Mouse (Mus musculus) limb, embryonic 12.5 days (tissue): ENCODE results near the gene Tmem100. TPM values are rescaled to one million over a fixed set of nuclear protein-coding genes. Genes with fewer than 3 reads are reported as not detected.

Experiments
- ATAC-seq: fragments of 200-750 bp; cut with Nextera tagmentation; 2 replicates; pipeline ENCODE4 v1.8.0; 2017; ENCODE audit warnings: low read depth, moderate TSS enrichment; ENCODE audit not compliant: insufficient number of reproducible peaks, insufficient read depth, low FRiP score, low TSS enrichment
- H3K27ac ChIP-seq: fragments of 300-500 bp; sonication (generic); 2 replicates; pipeline ENCODE4 v1.5.1; 2016; ENCODE audit warnings: mild to moderate bottlenecking, moderate library complexity
- H3K27me3 ChIP-seq: fragments of 300-500 bp; sonication (generic); 2 replicates; pipeline ENCODE4 v1.6.1; 2016; ENCODE audit warnings: mild to moderate bottlenecking, moderate library complexity
- H3K36me3 ChIP-seq: fragments of 300-500 bp; sonication (generic); 2 replicates; pipeline ENCODE4 v1.6.1; 2016; ENCODE audit warnings: mild to moderate bottlenecking, moderate library complexity
- H3K4me1 ChIP-seq: fragments of 300-500 bp; sonication (generic); replicated peaks from 2 replicates; pipeline ENCODE4 v1.6.1; 2016
- H3K4me2 ChIP-seq: fragments of 300-500 bp; sonication (generic); 2 replicates; pipeline ENCODE4 v1.6.1; 2016; ENCODE audit warnings: mild to moderate bottlenecking, moderate library complexity
- H3K4me3 ChIP-seq: fragments of 300-500 bp; sonication (generic); replicated peaks from 2 replicates; pipeline ENCODE4 v1.5.1; 2016; ENCODE audit warnings: mild to moderate bottlenecking
- H3K9ac ChIP-seq: fragments of 300-500 bp; sonication (generic); replicated peaks from 2 replicates; pipeline ENCODE4 v1.6.1; 2016; ENCODE audit warnings: mild to moderate bottlenecking, moderate library complexity
- H3K9me3 ChIP-seq: fragments of 300-500 bp; sonication (generic); 2 replicates; pipeline ENCODE4 v1.6.1; 2016; ENCODE audit warnings: mild to moderate bottlenecking, moderate library complexity
- WGBS: fragments of 180-500 bp; shearing (Covaris S2); methylation state at CpG from one replicate; pipeline ENCODE4 v1.1.7; 2016; 5-methylcytosine and 5-hydroxymethylcytosine counted together
- polyA plus RNA-seq: library from polyadenylated mRNA; unstranded; fragments of >200 nt; fragmentation: Nextera tagmentation; extraction: Ambion mirVana; gene quantifications from 2 replicates; pipeline ENCODE4 v1.2.1, GENCODE M21; 2016

Tmem100 gene
- polyA plus RNA-seq, 1 experiment from 2014 or later, result 8.4 TPM

- WGBS, result 90% methylated on average over 14 of the region's 14 CpGs
- peaks cover 7% of the 10 kb centered on the region for H3K36me3 ChIP-seq
- H3K4me3 ChIP-seq, result no peak overlapping the region
- H3K4me2 ChIP-seq, result no peak overlapping the region
- H3K4me1 ChIP-seq, result peaks cover 13% of the 10 kb centered on the region; the same call in 1 of the 2 replicates
- ATAC-seq, result no peak
- peaks cover 18% of the 10 kb centered on the region for H3K27me3 ChIP-seq
- no peak overlapping the region for H3K9ac ChIP-seq
- no peaks in the 10 kb centered on the region for H3K9me3 ChIP-seq
- no peak overlapping the region for H3K27ac ChIP-seq
Observed at GRCm38 (mm10) chr11:90035532-90035931, 5.4 kb downstream of the Tmem100 start.

DNA sequence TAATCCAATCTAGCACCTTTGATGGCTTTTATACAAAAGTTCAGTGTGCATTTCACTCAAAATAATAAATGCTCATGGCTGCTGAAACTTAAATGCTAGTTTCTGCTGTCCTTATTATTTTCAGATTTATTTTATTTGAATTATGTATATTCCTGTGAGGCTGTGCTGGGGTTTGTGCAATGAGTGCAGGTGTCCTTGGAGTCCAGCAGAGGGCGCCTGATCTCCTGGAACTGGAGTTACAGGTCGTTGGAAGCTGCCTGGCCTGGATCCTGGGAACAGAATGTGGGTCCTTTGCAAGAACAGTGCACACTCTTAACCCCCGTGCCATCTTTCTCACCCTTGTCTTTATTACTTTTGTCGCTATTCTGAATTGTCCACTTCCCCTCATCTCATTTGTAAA is 6.3 kb downstream of the Tmem100 start:
- Histone ChIP-seq H3K27me3 (peaks cover 14% of the 10 kb centered on the region), H3K36me3 (peaks cover 7% of the 10 kb centered on the region), H3K4me2 (no peak overlapping the region), H3K4me3 (no peak overlapping the region), H3K27ac (no peak overlapping the region), H3K4me1 (peaks cover 8% of the 10 kb centered on the region; the same call in 1 of the 2 replicates), H3K9ac (no peak overlapping the region), H3K9me3 (no peaks in the 10 kb centered on the region)
- WGBS, result 89% methylated on average over 4 of the region's 4 CpGs
- no peak for ATAC-seq

DNA sequence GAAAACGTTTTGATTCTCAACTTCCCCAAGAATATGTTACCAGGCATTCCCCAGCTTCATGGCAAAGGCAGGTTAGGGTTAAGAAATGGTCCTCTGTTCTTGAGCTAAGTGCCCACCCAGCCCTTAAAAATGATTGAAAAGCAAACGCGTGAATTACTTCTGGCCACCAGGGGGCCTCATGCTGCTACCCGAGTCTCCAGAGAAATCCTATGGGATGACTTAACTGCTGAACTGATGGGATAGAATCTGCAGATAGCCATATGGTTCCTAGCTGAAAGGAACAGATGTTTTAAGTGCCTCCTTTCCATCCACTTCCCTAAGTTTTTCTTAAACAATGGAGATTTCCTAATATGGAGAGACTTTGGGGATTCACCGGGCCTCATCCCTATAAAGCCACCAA is 7.9 kb downstream of the Tmem100 start:
- Histone ChIP-seq H3K9ac (no peak overlapping the region), H3K4me1 (peaks cover 4% of the 10 kb centered on the region; the same call in 1 of the 2 replicates), H3K4me3 (no peak overlapping the region), H3K27me3 (0 out of 2 replicates have a peak, but pooled peaks cover 4% of the 10 kb centered on the region), H3K36me3 (peaks cover 7% of the 10 kb centered on the region), H3K9me3 (no peaks in the 10 kb centered on the region), H3K27ac (no peak overlapping the region), H3K4me2 (no peak overlapping the region)
- ATAC-seq, result no peak
- 28% methylated on average over 5 of the region's 5 CpGs for WGBS

GRCm38 (mm10) chr11:90044459-90044858 is 14.3 kb downstream of the Tmem100 start:
- Histone ChIP-seq H3K27ac (no peak overlapping the region), H3K4me2 (no peak overlapping the region), H3K9me3 (no peaks in the 10 kb centered on the region), H3K4me1 (peaks cover 12% of the 10 kb centered on the region), H3K36me3 (no peaks in the 10 kb centered on the region), H3K27me3 (no peaks in the 10 kb centered on the region), H3K9ac (no peak overlapping the region), H3K4me3 (no peak overlapping the region)
- 80% methylated on average over 4 of the region's 4 CpGs for WGBS
- no peak for ATAC-seq

DNA sequence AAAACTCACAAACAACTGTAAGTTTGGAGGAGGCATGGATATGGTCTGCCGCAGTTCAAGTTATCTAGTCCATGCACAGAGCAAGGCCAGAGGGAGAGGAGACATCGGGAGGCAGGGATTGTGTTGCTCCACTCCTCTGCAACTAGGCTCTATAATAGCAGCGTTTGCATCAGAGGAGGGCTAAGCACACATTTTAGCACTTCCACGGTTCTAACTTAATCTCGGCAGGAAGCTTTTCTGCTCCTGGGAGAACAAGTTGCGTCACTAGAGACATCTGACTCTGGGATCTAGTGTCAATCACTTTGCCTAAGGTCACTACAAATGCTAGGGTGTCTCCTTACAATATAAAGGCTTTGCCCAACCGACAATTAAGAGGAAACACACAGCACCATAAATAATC is 16.1 kb downstream of the Tmem100 start:
- H3K4me1 ChIP-seq, result peaks cover 12% of the 10 kb centered on the region
- no peaks in the 10 kb centered on the region for H3K9me3 ChIP-seq
- H3K4me2 ChIP-seq, result no peak overlapping the region
- H3K27me3 ChIP-seq, result no peaks in the 10 kb centered on the region
- no peak overlapping the region for H3K9ac ChIP-seq
- H3K36me3 ChIP-seq, result no peaks in the 10 kb centered on the region
- ATAC-seq, result no peak
- H3K4me3 ChIP-seq, result no peak overlapping the region
- H3K27ac ChIP-seq, result no peak overlapping the region
- WGBS, result 25% methylated on average over 7 of the region's 7 CpGs

GRCm38 (mm10) chr11:90047271-90047670 is 17.1 kb downstream of the Tmem100 start:
- no peak overlapping the region for H3K4me2 ChIP-seq
- no peak overlapping the region for H3K27ac ChIP-seq
- no peaks in the 10 kb centered on the region for H3K9me3 ChIP-seq
- H3K27me3 ChIP-seq, result no peaks in the 10 kb centered on the region
- no peaks in the 10 kb centered on the region for H3K36me3 ChIP-seq
- H3K4me1 ChIP-seq, result peaks cover 12% of the 10 kb centered on the region
- H3K4me3 ChIP-seq, result no peak overlapping the region
- no peak for ATAC-seq
- H3K9ac ChIP-seq, result no peak overlapping the region
- WGBS, result 83% methylated on average over 9 of the region's 9 CpGs

- Histone ChIP-seq H3K4me1 (peaks cover 24% of the 10 kb centered on the region), H3K4me3 (no peak overlapping the region), H3K27ac (no peak overlapping the region), H3K9me3 (no peaks in the 10 kb centered on the region), H3K36me3 (no peaks in the 10 kb centered on the region), H3K27me3 (no peaks in the 10 kb centered on the region), H3K4me2 (no peak overlapping the region), H3K9ac (no peak overlapping the region)
- WGBS, result 94% methylated on average over 7 of the region's 7 CpGs
- ATAC-seq, result no peak
Observed at GRCm38 (mm10) chr11:90050016-90050415, 19.9 kb downstream of the Tmem100 start.

- 60% methylated on average over 7 of the region's 7 CpGs for WGBS
- no peak for ATAC-seq
- Histone ChIP-seq H3K9me3 (no peaks in the 10 kb centered on the region), H3K4me1 (peaks cover 17% of the 10 kb centered on the region), H3K36me3 (no peaks in the 10 kb centered on the region), H3K9ac (no peak overlapping the region), H3K27me3 (no peaks in the 10 kb centered on the region), H3K4me3 (no peak overlapping the region), H3K27ac (no peak overlapping the region), H3K4me2 (no peak overlapping the region)
Observed at GRCm38 (mm10) chr11:90052785-90053184, 22.6 kb downstream of the Tmem100 start.

DNA sequence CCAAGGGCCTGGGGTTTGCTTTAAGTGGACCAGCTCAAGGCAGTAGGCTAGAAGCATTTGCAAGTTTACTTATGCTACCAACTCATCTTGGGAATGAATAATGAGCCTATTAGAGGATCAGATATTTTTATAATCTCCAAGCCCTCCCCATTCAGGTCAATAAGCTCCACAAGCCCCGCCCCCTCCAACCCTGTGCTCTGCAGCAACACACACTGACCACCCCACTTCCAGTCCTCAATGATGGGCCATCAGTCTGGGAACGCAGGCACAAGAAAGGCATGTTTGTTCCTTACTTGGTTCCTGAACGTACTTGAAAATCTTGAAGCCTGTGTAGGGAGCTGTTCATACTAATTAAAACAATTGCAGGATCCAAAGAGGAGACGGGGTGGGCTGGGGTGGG is 23.7 kb downstream of the Tmem100 start:
- Histone ChIP-seq H3K27ac (no peak overlapping the region), H3K36me3 (no peaks in the 10 kb centered on the region), H3K27me3 (no peaks in the 10 kb centered on the region), H3K4me3 (no peak overlapping the region), H3K9me3 (no peaks in the 10 kb centered on the region), H3K4me2 (no peak overlapping the region), H3K4me1 (peaks cover 12% of the 10 kb centered on the region; the same call in 1 of the 2 replicates), H3K9ac (no peak overlapping the region)
- ATAC-seq, result no peak
- WGBS, result 62% methylated on average over 4 of the region's 4 CpGs

- 49% methylated on average over 7 of the region's 7 CpGs for WGBS
- Histone ChIP-seq H3K4me2 (no peak overlapping the region), H3K27me3 (no peaks in the 10 kb centered on the region), H3K36me3 (no peaks in the 10 kb centered on the region), H3K9ac (no peak overlapping the region), H3K9me3 (peaks cover 4% of the 10 kb centered on the region; the same call in 1 of the 2 replicates), H3K4me1 (peaks cover 12% of the 10 kb centered on the region; the same call in 1 of the 2 replicates), H3K27ac (no peak overlapping the region), H3K4me3 (no peak overlapping the region)
- no peak for ATAC-seq
Observed at GRCm38 (mm10) chr11:90054401-90054800, 24.3 kb downstream of the Tmem100 start.

DNA sequence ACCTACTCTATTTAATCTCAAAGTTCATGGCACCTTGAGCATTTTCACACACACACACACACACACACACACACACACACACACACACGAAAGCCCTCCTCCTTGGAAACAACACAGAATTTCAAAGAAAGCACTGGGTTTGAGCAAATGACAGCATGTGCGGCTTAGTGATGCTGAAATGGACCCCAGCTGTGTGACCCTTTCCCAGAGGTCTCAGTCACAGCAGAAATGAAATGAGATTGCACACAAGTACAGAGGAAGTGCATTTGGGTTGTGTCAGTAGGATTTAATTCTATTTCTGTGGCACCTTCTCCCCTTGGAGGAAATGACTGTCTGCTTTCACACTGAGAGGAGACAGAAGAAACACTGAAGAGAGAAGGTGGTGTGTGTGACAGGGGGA is 26.9 kb downstream of the Tmem100 start:
- H3K4me3 ChIP-seq, result no peak overlapping the region
- H3K36me3 ChIP-seq, result no peaks in the 10 kb centered on the region
- H3K9me3 ChIP-seq, result peaks cover 8% of the 10 kb centered on the region; the same call in 1 of the 2 replicates
- 43% methylated on average over 2 of the region's 2 CpGs for WGBS
- H3K27me3 ChIP-seq, result no peaks in the 10 kb centered on the region
- peaks cover 12% of the 10 kb centered on the region; the same call in 1 of the 2 replicates for H3K4me1 ChIP-seq
- ATAC-seq, result no peak
- no peak overlapping the region for H3K27ac ChIP-seq
- H3K4me2 ChIP-seq, result no peak overlapping the region
- H3K9ac ChIP-seq, result no peak overlapping the region

- no peaks in the 10 kb centered on the region for H3K27me3 ChIP-seq
- peaks cover 4% of the 10 kb centered on the region; the same call in 1 of the 2 replicates for H3K4me1 ChIP-seq
- H3K27ac ChIP-seq, result no peak overlapping the region
- no peak overlapping the region for H3K4me3 ChIP-seq
- no peak overlapping the region for H3K4me2 ChIP-seq
- H3K36me3 ChIP-seq, result no peaks in the 10 kb centered on the region
- no peak for ATAC-seq
- peaks cover 8% of the 10 kb centered on the region; the same call in 1 of the 2 replicates for H3K9me3 ChIP-seq
- no peak overlapping the region for H3K9ac ChIP-seq
Observed at GRCm38 (mm10) chr11:90059241-90059640, 29.1 kb downstream of the Tmem100 start.
